Mouse (Mus musculus): ENCODE measurements around the gene Cntn5. TPM values are rescaled to one million over a fixed set of nuclear protein-coding genes. Genes with fewer than 3 reads are reported as not detected.

Cntn5 gene
- total and polyA plus RNA-seq, 2 experiments from 2014 or later = 17.6 TPM

GRCm38 (mm10) chr9:10384455-10384854, 520.1 kb downstream of the Cntn5 start:
- Histone ChIP-seq H3K27me3 (ENCODE audit: insufficient read depth, low read length) (no peaks in the 10 kb centered on the region), H3K4me3 (ENCODE audit: low read length) (no peak overlapping the region)
- TF ChIP-seq CTCF (IDR thresholded peaks at IDR 0.05; ENCODE audit: low read depth) = no peak

GRCm38 (mm10) chr9:10383140-10383539, 521.4 kb downstream of the Cntn5 start:
- H3K4me1 ChIP-seq (ENCODE audit: insufficient read depth, low read length) = no peaks in the 10 kb centered on the region
- H3K9me3 ChIP-seq (ENCODE audit: low read length) = no peaks in the 10 kb centered on the region
- DNase-seq (ENCODE audit: low spot score) (no peak), ATAC-seq (no peak)
- no peak for TF ChIP-seq CTCF (IDR thresholded peaks at IDR 0.05; ENCODE audit: low read depth)
- no peak overlapping the region for H3K9ac ChIP-seq (replicated peaks; ENCODE audit: low read length)
- H3K27ac ChIP-seq = no peak overlapping the region
- no peak overlapping the region for H3K4me2 ChIP-seq (ENCODE audit: low read depth, low read length)
- H3K27me3 ChIP-seq (ENCODE audit: insufficient read depth, low read length) = no peaks in the 10 kb centered on the region
- H3K4me3 ChIP-seq (ENCODE audit: low read length) = no peak overlapping the region
- no peaks in the 10 kb centered on the region for H3K36me3 ChIP-seq (ENCODE audit: insufficient read depth, low read length)

More at GRCm38 (mm10) chr9:10384455-10384854, 520.1 kb downstream of the Cntn5 start:
- DNase-seq (ENCODE audit: low spot score) (no peak), ATAC-seq (no peak)
- Histone ChIP-seq H3K4me2 (ENCODE audit: low read depth, low read length) (no peak overlapping the region), H3K9ac (replicated peaks; ENCODE audit: low read length) (no peak overlapping the region), H3K36me3 (ENCODE audit: insufficient read depth, low read length) (no peaks in the 10 kb centered on the region), H3K27ac (no peak overlapping the region), H3K9me3 (ENCODE audit: low read length) (no peaks in the 10 kb centered on the region), H3K4me1 (ENCODE audit: insufficient read depth, low read length) (no peaks in the 10 kb centered on the region)
- WGBS = 82% methylated on average over 1 of the region's 1 CpGs

- ATAC-seq (no peak), DNase-seq (ENCODE audit: low spot score) (no peak)
- H3K4me2 ChIP-seq (ENCODE audit: low read depth, low read length) = no peak overlapping the region
- H3K4me1 ChIP-seq (ENCODE audit: insufficient read depth, low read length) = no peaks in the 10 kb centered on the region
- H3K4me3 ChIP-seq (ENCODE audit: low read length) = no peak overlapping the region
- 91% methylated on average over 4 of the region's 4 CpGs for WGBS
- no peak overlapping the region for H3K9ac ChIP-seq (replicated peaks; ENCODE audit: low read length)
- TF ChIP-seq CTCF (IDR thresholded peaks at IDR 0.05; ENCODE audit: low read depth) = no peak
- H3K9me3 ChIP-seq (ENCODE audit: low read length) = no peaks in the 10 kb centered on the region
- no peaks in the 10 kb centered on the region for H3K36me3 ChIP-seq (ENCODE audit: insufficient read depth, low read length)
- no peak overlapping the region for H3K27ac ChIP-seq
- no peaks in the 10 kb centered on the region for H3K27me3 ChIP-seq (ENCODE audit: insufficient read depth, low read length)
Observed at GRCm38 (mm10) chr9:10381701-10382100, 522.9 kb downstream of the Cntn5 start.

GRCm38 (mm10) chr9:10376261-10376660, 528.3 kb downstream of the Cntn5 start:
- Histone ChIP-seq H3K9me3 (ENCODE audit: low read length) (no peaks in the 10 kb centered on the region), H3K27ac (no peak overlapping the region), H3K27me3 (ENCODE audit: insufficient read depth, low read length) (no peaks in the 10 kb centered on the region), H3K36me3 (ENCODE audit: insufficient read depth, low read length) (no peaks in the 10 kb centered on the region), H3K4me1 (ENCODE audit: insufficient read depth, low read length) (no peaks in the 10 kb centered on the region), H3K4me2 (ENCODE audit: low read depth, low read length) (no peak overlapping the region), H3K4me3 (ENCODE audit: low read length) (no peak overlapping the region), H3K9ac (replicated peaks; ENCODE audit: low read length) (no peak overlapping the region)
- ATAC-seq = no peak
- TF ChIP-seq CTCF (IDR thresholded peaks at IDR 0.05; ENCODE audit: low read depth) = no peak
- peak; percentile 59 for DNase-seq (ENCODE audit: low spot score)

- DNase-seq (ENCODE audit: low spot score) (no peak), ATAC-seq (no peak)
- WGBS = 68% methylated on average over 5 of the region's 5 CpGs
- no peak overlapping the region for H3K27ac ChIP-seq
- no peak overlapping the region for H3K4me3 ChIP-seq (ENCODE audit: low read length)
- H3K27me3 ChIP-seq (ENCODE audit: insufficient read depth, low read length) = no peaks in the 10 kb centered on the region
- H3K9me3 ChIP-seq (ENCODE audit: low read length) = no peaks in the 10 kb centered on the region
- H3K4me1 ChIP-seq (ENCODE audit: insufficient read depth, low read length) = no peaks in the 10 kb centered on the region
- H3K9ac ChIP-seq (replicated peaks; ENCODE audit: low read length) = no peak overlapping the region
- H3K4me2 ChIP-seq (ENCODE audit: low read depth, low read length) = no peak overlapping the region
- no peak for TF ChIP-seq CTCF (IDR thresholded peaks at IDR 0.05; ENCODE audit: low read depth)
- no peaks in the 10 kb centered on the region for H3K36me3 ChIP-seq (ENCODE audit: insufficient read depth, low read length)
Observed at GRCm38 (mm10) chr9:10368971-10369370, 535.6 kb downstream of the Cntn5 start.

- Histone ChIP-seq H3K27ac (no peak overlapping the region), H3K9ac (replicated peaks; ENCODE audit: low read length) (no peak overlapping the region), H3K36me3 (ENCODE audit: insufficient read depth, low read length) (no peaks in the 10 kb centered on the region), H3K4me1 (ENCODE audit: insufficient read depth, low read length) (no peaks in the 10 kb centered on the region), H3K9me3 (ENCODE audit: low read length) (no peaks in the 10 kb centered on the region), H3K27me3 (ENCODE audit: insufficient read depth, low read length) (no peaks in the 10 kb centered on the region), H3K4me2 (ENCODE audit: low read depth, low read length) (no peak overlapping the region), H3K4me3 (ENCODE audit: low read length) (no peak overlapping the region)
- no peak for DNase-seq (ENCODE audit: low spot score)
- TF ChIP-seq CTCF (IDR thresholded peaks at IDR 0.05; ENCODE audit: low read depth) = no peak
- 24% methylated on average over 1 of the region's 1 CpGs for WGBS
- ATAC-seq = no peak
Observed at GRCm38 (mm10) chr9:10368410-10368809, 536.2 kb downstream of the Cntn5 start.

GRCm38 (mm10) chr9:10366246-10366955, 538.2 kb downstream of the Cntn5 start:
- no peaks in the 10 kb centered on the region for H3K36me3 ChIP-seq (ENCODE audit: insufficient read depth, low read length)
- no peak overlapping the region for H3K4me2 ChIP-seq (ENCODE audit: low read depth, low read length)
- TF ChIP-seq CTCF (IDR thresholded peaks at IDR 0.05; ENCODE audit: low read depth) = no peak
- H3K4me1 ChIP-seq (ENCODE audit: insufficient read depth, low read length) = no peaks in the 10 kb centered on the region
- no peaks in the 10 kb centered on the region for H3K27me3 ChIP-seq (ENCODE audit: insufficient read depth, low read length)
- no peaks in the 10 kb centered on the region for H3K9me3 ChIP-seq (ENCODE audit: low read length)
- DNase-seq (ENCODE audit: low spot score) (no peak), ATAC-seq (0 out of 2 replicates have a peak, but pooled peaks have one; percentile 24)
- 73% methylated on average over 6 of the region's 6 CpGs for WGBS
- no peak overlapping the region for H3K4me3 ChIP-seq (ENCODE audit: low read length)
- no peak overlapping the region for H3K27ac ChIP-seq
- no peak overlapping the region for H3K9ac ChIP-seq (replicated peaks; ENCODE audit: low read length)
